Mouse (Mus musculus) forebrain, embryonic 10.5 days (tissue): ENCODE data around the gene Hccs. TPM values are rescaled to one million over a fixed set of nuclear protein-coding genes. Genes with fewer than 3 reads are reported as not detected.
"Not testable (repeated sequence)": the region's sequence is repeated elsewhere in the genome, so short reads cannot be mapped to it uniquely, and the experiment has no call there.

Experiments
- DNase-seq: peaks from one replicate; pipeline ENCODE4 v3.0.0-alpha.2; 2017; ENCODE audit warnings: low spot score; ENCODE audit errors: extremely low spot score
- H3K27ac ChIP-seq: fragments of 300-500 bp; sonication (generic); 2 replicates; pipeline ENCODE4 v1.5.1; 2016; ENCODE audit warnings: mild to moderate bottlenecking
- H3K27me3 ChIP-seq: fragments of 300-500 bp; sonication (generic); 2 replicates; pipeline ENCODE4 v1.6.1; 2016; ENCODE audit warnings: mild to moderate bottlenecking; ENCODE audit not compliant: poor library complexity, severe bottlenecking
- H3K36me3 ChIP-seq: fragments of 300-500 bp; sonication (generic); replicated peaks from 2 replicates; pipeline ENCODE4 v1.6.1; 2016; ENCODE audit warnings: mild to moderate bottlenecking, moderate library complexity
- H3K4me1 ChIP-seq: fragments of 300-500 bp; sonication (generic); 2 replicates; pipeline ENCODE4 v1.6.1; 2016
- H3K4me3 ChIP-seq: fragments of 300-500 bp; sonication (generic); 2 replicates; pipeline ENCODE4 v1.5.1; 2016; ENCODE audit warnings: mild to moderate bottlenecking, moderate library complexity
- H3K9me3 ChIP-seq: fragments of 300-500 bp; sonication (generic); 2 replicates; pipeline ENCODE4 v1.6.1; 2016; ENCODE audit warnings: mild to moderate bottlenecking, moderate library complexity
- WGBS: fragments of 180-500 bp; shearing (Covaris S2); methylation state at CpG from one replicate; pipeline ENCODE4 v1.1.7; 2016; 5-methylcytosine and 5-hydroxymethylcytosine counted together
- polyA plus RNA-seq: library from polyadenylated mRNA; unstranded; fragments of >200 nt; fragmentation: Nextera tagmentation; extraction: Ambion mirVana; gene quantifications from 2 replicates; pipeline ENCODE4 v1.2.1, GENCODE M21; 2016

Hccs gene
- polyA plus RNA-seq: 39.2 and 39.3 TPM in 2 replicates

DNA sequence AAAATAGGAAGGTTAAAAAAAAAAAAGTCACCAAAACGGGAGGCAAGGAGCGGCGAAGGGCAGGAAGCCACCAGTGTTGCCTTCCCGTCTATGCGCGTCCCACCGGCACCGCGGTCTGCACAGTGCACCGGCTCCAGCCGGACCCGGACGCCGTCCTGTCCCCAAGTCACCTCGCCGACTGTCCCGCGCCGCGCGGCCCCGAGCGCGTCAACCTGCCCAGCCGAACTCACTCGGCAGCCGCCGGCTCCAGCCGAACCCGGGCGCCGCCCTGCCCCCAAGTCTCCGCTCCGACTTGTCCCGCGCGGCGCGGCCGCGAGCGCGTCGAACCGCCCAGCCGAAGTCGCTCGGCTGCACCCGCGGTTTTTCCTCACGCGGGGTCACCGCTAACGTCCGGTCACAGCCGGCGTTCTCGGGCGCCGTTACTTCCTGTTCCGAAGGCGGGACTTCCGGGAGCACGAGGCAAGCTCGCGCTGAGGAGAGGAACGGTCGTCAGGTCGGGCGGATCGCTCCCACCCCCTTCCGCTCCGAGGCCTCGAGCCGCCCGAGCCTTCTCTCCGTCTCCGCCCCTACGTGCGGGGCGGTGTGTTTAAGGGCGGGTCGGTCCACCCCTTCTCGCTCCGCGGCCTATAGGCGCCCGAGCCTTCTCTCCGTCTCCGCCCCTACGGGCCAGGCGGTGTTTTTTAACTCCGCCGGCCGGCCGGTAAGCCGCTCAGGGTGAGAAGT is at the start of gene Hccs:
Gene Hccs (minus strand): TSS at position 428 of the 723 bp plus-strand sequence.
- Histone ChIP-seq H3K4me3 (peak within 1 kb of the TSS; percentile 61), H3K27ac (peak within 1 kb of the TSS; percentile 90), H3K36me3 (peaks cover 16% of the 10 kb centered on the region), H3K4me1 (peaks cover 12% of the 10 kb centered on the region), H3K9me3 (no peaks in the 10 kb centered on the region; the same call in 1 of the 2 replicates), H3K27me3 (peaks cover 70% of the 10 kb centered on the region)
- DNase-seq: peak; percentile 82
- 28% methylated on average over 96 of the region's 97 CpGs for WGBS

DNA sequence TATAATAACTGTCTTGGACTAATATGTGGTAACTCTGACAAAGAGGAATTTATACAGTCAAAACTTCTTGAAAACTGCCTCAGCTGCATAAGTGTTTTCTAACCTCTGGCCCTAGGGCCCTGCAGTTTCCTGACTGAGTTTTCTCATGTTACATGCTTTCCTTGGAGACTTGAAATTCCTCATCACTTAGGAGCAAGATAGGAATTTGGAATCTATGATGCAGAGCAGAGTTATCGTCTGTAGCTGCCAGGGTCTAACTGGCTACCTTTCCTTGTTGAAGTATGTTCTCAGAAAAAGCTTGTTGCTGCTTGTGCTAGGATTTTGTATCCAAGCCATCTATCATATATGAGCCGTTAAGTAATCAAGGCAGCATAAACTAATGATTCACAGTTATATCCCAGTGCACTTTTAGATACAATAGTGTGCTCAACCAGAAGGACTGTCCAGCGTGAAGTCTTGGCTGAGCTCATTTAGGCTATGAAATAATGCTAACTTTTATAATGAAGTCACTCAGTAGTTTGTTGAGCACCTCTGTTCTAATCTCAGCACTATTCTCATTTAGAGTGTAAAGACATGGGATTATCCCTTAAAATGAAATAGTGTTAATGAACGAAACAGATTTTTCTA is 37.1 kb upstream of the Hccs start:
- no peaks in the 10 kb centered on the region for H3K4me1 ChIP-seq
- no peaks in the 10 kb centered on the region for H3K9me3 ChIP-seq
- H3K27me3 ChIP-seq: peaks cover 76% of the 10 kb centered on the region
- no peak overlapping the region for H3K4me3 ChIP-seq
- no peaks in the 10 kb centered on the region for H3K36me3 ChIP-seq
- DNase-seq: no peak
- H3K27ac ChIP-seq: no peak overlapping the region
- WGBS: 84% methylated on average over 4 of the region's 4 CpGs

DNA sequence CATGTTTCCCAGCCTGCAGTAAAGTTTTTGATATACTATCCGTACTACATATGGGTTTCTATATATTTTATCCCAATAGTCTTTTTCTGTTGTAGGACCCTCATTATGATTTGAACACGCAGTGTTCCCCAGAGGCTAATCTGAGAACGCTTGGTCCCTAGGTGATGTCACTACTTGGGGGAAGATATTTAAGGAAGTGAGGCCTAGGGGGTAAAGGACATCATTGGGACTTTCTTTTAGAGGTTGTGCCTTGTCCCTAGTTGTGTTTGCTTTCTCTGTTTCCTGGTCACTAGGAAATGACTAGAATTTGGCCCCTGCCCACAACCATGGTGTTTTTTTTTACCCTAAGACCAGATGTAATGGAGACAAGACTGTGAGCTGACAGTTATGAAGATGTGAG is 18.0 kb upstream of the Hccs start:
- Histone ChIP-seq H3K9me3 (no peaks in the 10 kb centered on the region), H3K27ac (no peak overlapping the region), H3K36me3 (no peaks in the 10 kb centered on the region), H3K4me1 (no peaks in the 10 kb centered on the region), H3K4me3 (no peak overlapping the region), H3K27me3 (peaks cover 49% of the 10 kb centered on the region)
- no peak for DNase-seq
- 88% methylated on average over 3 of the region's 3 CpGs for WGBS

DNA sequence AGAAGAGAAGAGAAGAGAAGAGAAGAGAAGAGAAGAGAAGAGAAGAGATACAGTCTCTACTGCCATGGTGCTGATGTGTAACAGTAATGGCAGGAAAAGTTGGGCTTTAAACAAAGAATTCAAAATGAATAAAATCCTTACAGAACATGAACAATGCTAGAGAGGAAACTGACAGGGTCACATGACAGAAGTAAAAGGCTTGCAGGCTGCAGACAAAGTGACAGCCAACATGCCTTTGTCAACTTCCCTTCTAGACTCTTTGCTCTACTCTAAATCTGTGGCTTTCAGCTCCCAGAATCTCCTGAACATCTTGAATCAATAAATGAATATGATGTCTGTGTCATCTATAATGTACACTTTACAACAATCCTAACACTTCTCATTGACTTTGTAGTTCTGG is 17.4 kb upstream of the Hccs start:
- no peak overlapping the region for H3K27ac ChIP-seq
- peaks cover 52% of the 10 kb centered on the region for H3K27me3 ChIP-seq
- no peaks in the 10 kb centered on the region for H3K9me3 ChIP-seq
- no peaks in the 10 kb centered on the region for H3K4me1 ChIP-seq
- H3K4me3 ChIP-seq: no peak overlapping the region
- no peak for DNase-seq
- no peaks in the 10 kb centered on the region for H3K36me3 ChIP-seq

DNA sequence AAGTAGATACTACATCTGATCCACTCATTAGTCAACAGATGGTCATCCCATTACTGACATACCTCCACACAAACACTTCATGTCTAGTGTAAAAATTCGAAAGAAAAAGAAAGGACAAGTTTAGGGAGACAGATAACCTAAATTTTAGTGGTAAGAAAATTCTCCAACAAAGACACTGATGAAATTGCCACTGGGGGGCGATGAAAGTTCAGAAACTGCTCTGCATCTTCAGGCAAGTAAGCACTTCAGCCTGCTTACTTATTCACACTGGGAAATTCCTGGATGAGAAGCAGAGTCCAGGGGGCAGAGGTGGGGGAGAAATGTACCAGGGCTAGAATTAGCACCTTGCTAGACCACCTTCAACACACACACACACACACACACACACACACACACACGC is 12.1 kb upstream of the Hccs start:
- no peaks in the 10 kb centered on the region for H3K9me3 ChIP-seq
- no peak overlapping the region for H3K27ac ChIP-seq
- no peak overlapping the region for H3K4me3 ChIP-seq
- H3K27me3 ChIP-seq: peaks cover 61% of the 10 kb centered on the region
- 42% methylated on average over 3 of the region's 3 CpGs for WGBS
- DNase-seq: no peak
- no peaks in the 10 kb centered on the region for H3K4me1 ChIP-seq
- no peaks in the 10 kb centered on the region for H3K36me3 ChIP-seq

DNA sequence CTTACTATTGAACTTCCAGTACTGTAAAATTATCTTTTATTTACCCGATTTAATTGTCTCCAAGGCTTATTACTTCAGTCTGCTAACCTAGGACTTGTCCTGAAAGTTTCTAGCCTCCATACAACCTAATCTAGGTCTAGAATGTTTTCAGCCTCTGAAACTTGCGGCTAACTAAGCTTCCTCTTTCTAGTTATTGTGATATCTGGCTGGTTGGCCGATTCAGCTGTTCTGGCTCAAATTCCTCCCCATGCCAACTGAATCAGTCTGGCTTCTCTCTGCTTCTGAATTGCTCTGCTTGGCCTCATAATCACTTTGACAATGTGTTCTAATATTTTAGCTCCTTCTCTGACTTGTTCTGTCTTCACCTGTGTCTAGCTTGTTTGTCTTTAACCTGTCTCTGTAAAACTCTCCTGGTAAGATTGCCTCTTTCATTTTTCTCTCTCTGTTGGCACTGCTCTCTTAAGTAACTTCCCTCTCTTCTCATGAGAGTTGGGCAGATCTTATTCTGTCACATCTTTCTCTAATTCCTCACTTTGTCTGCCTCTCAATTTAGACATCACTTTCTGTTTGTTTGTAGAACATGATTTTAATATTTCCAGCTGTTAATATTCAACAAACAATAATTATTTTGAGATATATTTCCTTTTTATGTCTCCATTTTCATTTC is 5.9 kb upstream of the Hccs start:
- Histone ChIP-seq H3K27ac (no peak overlapping the region), H3K36me3 (no peaks in the 10 kb centered on the region), H3K27me3 (peaks cover 52% of the 10 kb centered on the region), H3K4me1 (no peaks in the 10 kb centered on the region), H3K4me3 (no peak overlapping the region), H3K9me3 (no peaks in the 10 kb centered on the region)
- no peak for DNase-seq
- 91% methylated on average over 3 of the region's 3 CpGs for WGBS

DNA sequence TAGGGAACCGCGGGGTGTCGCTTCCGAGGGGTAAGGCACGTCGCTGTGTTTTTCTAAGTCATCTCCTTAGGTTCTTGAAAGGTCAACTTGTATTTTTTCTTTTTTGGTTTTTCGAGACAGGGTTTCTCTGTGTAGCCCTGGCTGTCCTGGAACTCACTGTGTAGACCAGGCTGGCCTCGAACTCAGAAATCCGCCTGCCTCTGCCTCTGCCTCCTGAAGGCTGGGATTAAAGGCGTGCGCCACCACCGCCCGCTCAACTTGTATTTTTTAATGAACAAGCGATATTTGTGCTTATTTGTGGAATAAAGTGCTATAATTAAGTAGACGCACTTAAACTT is 465 bp upstream of the Hccs start:
- Histone ChIP-seq H3K27ac (peak overlapping the region; percentile 90), H3K36me3 (peaks cover 13% of the 10 kb centered on the region), H3K4me3 (peak overlapping the region; percentile 61), H3K4me1 (peaks cover 12% of the 10 kb centered on the region), H3K27me3 (peaks cover 70% of the 10 kb centered on the region)
- H3K9me3 ChIP-seq, DNase-seq: not testable (repeated sequence)
- 42% methylated on average over 15 of the region's 15 CpGs for whole genome bisulfite sequencing

DNA sequence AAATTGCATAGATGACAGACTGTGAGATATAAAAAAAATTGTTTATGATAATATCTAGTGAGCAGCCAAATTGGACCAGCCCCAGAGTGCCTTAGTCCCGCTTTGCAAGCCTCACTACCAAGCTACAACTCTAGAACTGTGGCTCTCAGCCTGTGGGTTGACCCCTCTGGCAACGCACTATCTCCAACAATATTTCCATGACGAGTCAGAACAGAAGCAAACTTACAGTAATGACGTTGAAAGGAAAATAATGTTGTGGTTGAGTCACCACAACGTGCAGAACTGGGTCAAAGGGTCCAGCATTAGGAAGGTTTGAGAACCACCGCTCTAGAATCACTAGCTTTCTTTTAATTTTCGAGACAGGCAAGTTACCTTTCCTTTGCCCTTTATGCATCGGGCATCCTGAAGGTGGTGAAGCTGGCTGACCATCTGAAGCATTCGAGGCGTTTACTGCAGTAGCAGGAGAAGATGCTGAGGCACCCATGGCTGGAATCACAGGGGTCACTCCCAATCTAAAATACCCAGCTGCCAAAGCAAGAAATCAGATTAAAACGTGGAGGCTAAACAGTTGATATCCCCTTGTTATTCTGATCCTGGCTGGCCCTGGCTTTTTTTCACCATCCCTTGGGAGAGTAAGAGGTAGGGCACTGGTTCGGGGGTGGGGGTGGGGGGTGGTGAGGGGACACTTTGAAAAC is 959 bp downstream of the Hccs start:
- 65% methylated on average over 12 of the region's 12 CpGs for WGBS
- H3K9me3 ChIP-seq: no peaks in the 10 kb centered on the region; the same call in 1 of the 2 replicates
- peaks cover 69% of the 10 kb centered on the region for H3K27me3 ChIP-seq
- DNase-seq: no peak
- H3K36me3 ChIP-seq: peaks cover 21% of the 10 kb centered on the region
- peak overlapping the region; percentile 61 for H3K4me3 ChIP-seq
- H3K27ac ChIP-seq: peak overlapping the region; percentile 90
- H3K4me1 ChIP-seq: peaks cover 12% of the 10 kb centered on the region

DNA sequence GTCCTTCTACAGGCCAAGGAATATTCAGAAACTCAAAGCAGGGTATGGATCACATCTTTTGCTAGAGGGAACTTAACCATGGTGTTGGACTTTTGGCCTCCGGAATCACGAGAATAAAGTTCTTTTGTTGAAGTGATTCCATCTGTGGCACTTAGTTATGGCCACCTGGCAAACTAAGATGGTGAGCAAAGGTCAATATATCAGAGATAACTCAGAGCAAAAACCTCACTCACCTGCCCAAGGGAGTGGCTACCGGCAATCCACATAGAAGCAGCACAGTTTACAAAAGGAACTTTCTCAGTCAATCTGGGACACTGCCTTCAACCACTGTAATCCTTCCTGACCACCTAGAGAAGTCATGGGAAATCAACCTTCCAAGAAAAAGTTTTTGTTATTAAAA is 11.6 kb downstream of the Hccs start:
- H3K27ac ChIP-seq: no peak overlapping the region
- no peak overlapping the region for H3K4me3 ChIP-seq
- DNase-seq: no peak
- H3K36me3 ChIP-seq: peaks cover 17% of the 10 kb centered on the region
- WGBS: 96% methylated on average over 3 of the region's 3 CpGs
- H3K9me3 ChIP-seq: no peaks in the 10 kb centered on the region
- no peaks in the 10 kb centered on the region for H3K4me1 ChIP-seq
- H3K27me3 ChIP-seq: peaks cover 39% of the 10 kb centered on the region

DNA sequence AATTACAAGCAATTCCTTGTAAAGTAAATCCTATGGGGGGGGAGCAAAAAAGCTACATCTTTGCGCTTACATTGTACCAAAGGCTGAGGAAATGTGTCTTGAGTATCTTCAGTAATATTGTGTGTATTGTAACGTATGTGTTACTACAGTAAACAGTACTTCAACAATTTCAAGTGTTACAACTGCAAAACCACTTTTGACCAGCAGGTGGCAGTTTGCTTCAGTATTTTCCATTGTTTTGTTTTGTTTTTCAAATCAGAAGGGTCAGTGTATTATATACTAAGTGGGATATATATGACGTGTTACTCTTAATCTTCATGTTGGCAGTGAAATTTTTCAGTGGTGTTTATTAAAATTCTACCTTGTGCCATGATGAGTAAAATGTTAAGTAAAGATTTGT is 16.2 kb downstream of the Hccs start:
- Histone ChIP-seq H3K27me3 (peaks cover 38% of the 10 kb centered on the region), H3K36me3 (no peaks in the 10 kb centered on the region), H3K4me3 (no peak overlapping the region), H3K27ac (no peak overlapping the region), H3K9me3 (no peaks in the 10 kb centered on the region), H3K4me1 (no peaks in the 10 kb centered on the region)
- no peak for DNase-seq
- 52% methylated on average over 3 of the region's 3 CpGs for WGBS

DNA sequence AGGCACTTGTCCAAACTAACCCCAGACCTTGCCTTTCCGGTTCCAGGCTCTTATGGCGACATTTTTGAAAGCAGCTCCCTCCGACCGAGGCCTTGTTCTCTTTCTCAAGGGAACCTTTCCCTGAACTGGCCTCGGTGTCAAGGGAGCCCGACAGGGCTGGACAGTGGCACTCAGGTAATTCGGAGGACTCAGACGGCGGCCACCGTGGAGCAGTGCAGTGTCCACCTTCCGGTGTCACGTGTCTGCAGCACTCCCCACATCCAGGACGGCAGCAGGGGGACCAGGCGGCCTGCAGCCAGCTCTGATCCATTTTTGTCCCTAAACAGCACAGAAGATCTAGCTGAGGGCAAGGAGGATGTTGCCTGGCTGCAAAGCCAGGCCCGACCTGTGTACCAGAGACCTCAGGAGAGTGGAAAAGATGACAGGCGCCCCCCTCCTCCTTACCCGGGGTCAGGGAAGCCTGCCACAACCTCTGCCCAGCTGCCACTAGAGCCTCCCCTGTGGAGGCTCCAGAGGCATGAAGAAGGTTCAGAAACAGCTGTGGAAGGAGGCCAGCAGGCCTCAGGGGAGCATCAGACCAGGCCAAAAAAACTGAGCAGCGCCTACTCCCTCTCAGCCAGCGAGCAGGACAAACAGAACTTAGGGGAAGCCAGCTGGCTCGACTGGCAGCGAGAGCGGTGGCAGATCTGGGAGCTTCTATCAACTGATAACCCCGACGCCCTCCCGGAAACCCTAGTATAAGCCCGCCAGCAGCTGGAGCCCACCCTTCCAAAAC is 17.7 kb downstream of the Hccs start:
- no peaks in the 10 kb centered on the region for H3K4me1 ChIP-seq
- no peak overlapping the region for H3K4me3 ChIP-seq
- 68% methylated on average over 26 of the region's 26 CpGs for WGBS
- no peaks in the 10 kb centered on the region for H3K36me3 ChIP-seq
- H3K9me3 ChIP-seq: no peaks in the 10 kb centered on the region
- peaks cover 41% of the 10 kb centered on the region for H3K27me3 ChIP-seq
- no peak for DNase-seq
- no peak overlapping the region for H3K27ac ChIP-seq

DNA sequence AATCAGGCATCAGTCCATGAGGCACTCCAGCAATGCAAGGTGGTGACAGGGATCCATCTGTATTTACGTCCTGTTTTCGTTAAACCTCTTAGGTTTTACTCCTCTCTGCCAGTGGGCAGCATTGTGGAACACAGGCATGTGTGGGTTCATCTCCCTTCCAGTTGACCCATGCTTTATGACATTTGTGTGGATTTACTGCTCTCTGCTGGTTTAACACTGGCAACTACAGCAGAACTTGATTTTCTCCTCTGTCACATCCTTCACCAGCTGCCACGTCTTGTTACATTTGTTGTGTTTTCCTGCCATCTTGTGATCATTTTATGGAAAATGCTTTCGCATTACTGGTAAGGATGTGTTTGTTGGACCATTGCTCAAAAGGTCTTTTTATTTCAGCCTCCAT is 20.6 kb downstream of the Hccs start:
- no peak for DNase-seq
- no peaks in the 10 kb centered on the region for H3K4me1 ChIP-seq
- no peak overlapping the region for H3K27ac ChIP-seq
- WGBS: 88% methylated on average over 4 of the region's 4 CpGs
- no peaks in the 10 kb centered on the region for H3K36me3 ChIP-seq
- H3K27me3 ChIP-seq: peaks cover 54% of the 10 kb centered on the region
- H3K4me3 ChIP-seq: no peak overlapping the region
- H3K9me3 ChIP-seq: no peaks in the 10 kb centered on the region
